Mouse (Mus musculus) left cerebral cortex, postnatal 4 days (tissue): ENCODE results near the gene Ahcyl2. TPM values are rescaled to one million over a fixed set of nuclear protein-coding genes. Genes with fewer than 3 reads are reported as not detected.

ENCODE experiments used
- DNase-seq: peaks from one replicate; pipeline ENCODE4 v3.0.0-alpha.2; 2022
- intact Hi-C: fragments of 180-260 bp; cut with DNase I; formaldehyde crosslinking; loops from one replicate; pipeline ENCODE4 v1.15.1; 2025
- total RNA-seq, 2 experiments: library from RNA; stranded (reverse); gene quantifications; 2 replicates each; pipeline ENCODE4 v1.2.3; 2021

The Ahcyl2 gene
- total RNA-seq, 2 experiments from 2014 or later = 51.3 to 54.1 TPM

DNA sequence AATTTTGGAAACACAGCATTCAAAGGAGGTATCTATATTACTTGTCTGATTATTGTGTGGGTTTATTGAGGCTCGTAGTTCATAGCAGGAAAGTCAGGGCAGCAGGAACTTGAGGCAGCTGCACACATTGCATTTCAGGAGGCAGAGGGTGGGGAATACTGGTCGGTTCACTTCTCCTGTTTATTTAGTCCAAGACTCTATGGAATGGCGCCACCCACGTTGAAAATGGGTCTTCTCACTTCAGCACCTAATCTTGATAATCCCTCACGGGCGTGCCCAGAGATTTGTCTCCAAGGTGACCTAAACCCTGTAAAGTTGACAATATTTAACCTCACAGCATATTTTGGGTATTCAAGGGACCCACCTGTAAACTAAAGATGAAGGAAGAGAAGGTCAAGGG, 180.0 kb downstream of the Ahcyl2 start:
- intact Hi-C loops = no loop called here
- no peak for DNase-seq

DNA sequence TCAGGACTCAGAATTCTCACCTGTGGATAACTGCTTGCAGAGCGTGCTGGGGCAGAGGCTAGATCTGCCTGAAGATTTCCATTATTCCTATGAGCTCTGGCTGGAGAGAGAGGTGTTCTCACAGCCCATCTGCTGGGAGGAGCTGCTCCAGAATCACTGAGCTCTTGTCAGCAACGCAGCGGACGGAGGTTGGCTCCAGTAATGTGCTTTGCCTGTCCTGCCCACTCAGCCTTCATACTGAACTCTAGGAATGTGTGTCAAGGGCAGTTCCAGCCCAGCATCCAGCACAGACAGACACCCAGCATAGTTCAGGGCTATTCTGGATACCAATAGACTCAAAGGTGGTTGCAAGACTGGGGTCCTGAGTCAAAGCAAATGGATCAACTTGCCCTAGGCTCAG, 188.9 kb downstream of the Ahcyl2 start:
- intact Hi-C loops = no loop called here
- DNase-seq = no peak

DNA sequence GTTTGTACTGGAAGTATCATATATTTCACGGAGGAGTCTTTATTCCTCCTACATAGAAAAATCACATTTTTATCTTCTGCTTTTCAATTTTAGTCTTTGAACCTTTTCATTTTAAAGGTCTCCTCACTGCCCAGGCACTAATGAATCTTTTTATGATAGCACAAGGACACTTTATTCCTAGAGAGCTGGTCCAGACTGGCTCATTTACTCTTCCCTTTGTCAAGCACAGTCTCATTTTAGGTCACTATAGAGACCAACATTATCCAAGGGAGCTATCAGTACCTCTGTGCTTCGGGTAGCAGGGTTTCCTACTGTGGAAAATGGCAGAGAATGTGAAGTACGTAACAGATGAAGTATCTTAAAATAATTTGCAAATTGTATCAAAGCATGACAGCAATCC, 190.9 kb downstream of the Ahcyl2 start:
- intact Hi-C loops = no loop called here
- DNase-seq = no peak

DNA sequence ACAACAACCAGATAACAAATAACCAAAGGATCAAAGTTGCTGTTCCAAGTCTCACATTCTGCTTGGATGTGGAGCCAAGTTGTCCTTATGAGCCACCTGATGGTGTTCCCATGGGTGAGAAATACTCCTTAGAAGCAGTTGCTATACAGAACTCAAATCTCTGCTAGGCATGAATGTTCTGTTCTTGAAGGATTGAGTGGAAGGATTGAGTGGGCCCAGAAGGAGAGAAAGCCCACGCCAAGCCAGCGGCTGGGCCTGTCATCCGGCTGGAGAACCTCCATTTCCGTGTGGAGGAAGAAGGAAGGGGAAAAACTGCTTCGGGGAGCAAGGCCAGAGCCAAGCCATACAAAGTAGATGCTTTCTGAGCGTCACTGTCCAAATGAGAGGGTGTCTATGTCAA, 193.3 kb downstream of the Ahcyl2 start:
- no peak for DNase-seq
- intact Hi-C loops = no loop called here

Other genes with a start within 250 kb of the Ahcyl2 start
- gene Irf5, start 241.4 kb upstream of the Ahcyl2 start, total RNA-seq = 1 to 10 TPM; 1.1 to 2.1 TPM
- 10 to 100 TPM; 92.3 to 97.2 TPM for gene Tnpo3, start 158.1 kb upstream of the Ahcyl2 start, total RNA-seq
- gene Tspan33, start 73.8 kb upstream of the Ahcyl2 start, total RNA-seq = 1 to 10 TPM; 7.0 to 8.8 TPM
- 10 to 100 TPM; 14.6 to 16.2 TPM for gene Smo, start 32.5 kb upstream of the Ahcyl2 start, total RNA-seq
- 1 to 10 TPM; 5.2 to 6.1 TPM for gene Strip2, start 149.0 kb downstream of the Ahcyl2 start, total RNA-seq